Mouse (Mus musculus): ENCODE data around the gene Scube1. TPM values are rescaled to one million over a fixed set of nuclear protein-coding genes. Genes with fewer than 3 reads are reported as not detected.
A peak's percentile ranks its signal among the peaks of the same experiment; 100 is the strongest.

Scube1 gene
- polyA plus RNA-seq, 1 experiment from 2014 or later = 23.6 TPM

DNA sequence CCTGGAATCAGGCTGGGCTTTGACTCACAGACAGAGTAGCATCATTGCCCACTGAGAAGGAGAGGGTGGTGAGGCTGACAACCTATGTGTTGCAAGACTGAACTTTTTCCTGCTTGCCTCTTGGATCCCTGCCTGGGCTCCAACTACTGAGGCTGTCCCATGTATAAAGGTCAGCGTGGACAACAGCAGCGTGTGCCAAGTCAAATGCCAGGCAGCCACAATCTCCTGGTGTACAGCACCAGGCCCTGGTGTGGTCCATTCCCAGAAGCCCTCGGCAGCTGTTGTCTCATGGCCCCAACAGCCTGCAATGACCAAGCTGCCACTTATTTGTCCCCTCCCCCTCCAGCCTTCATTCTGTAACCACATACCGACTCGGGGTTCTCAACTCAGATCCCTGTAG is 153.2 kb downstream of the Scube1 start:
- no peak for ATAC-seq
- H3K4me1 ChIP-seq (replicated peaks; ENCODE audit: control insufficient read depth, insufficient read depth, low read length) = no peaks in the 10 kb centered on the region
- H3K4me3 ChIP-seq (replicated peaks; ENCODE audit: low read length) = no peak overlapping the region
- no peaks in the 10 kb centered on the region for H3K9me3 ChIP-seq (ENCODE audit: control insufficient read depth, low read length)
- no peak overlapping the region for H3K27ac ChIP-seq (ENCODE audit: low read length)
- WGBS = 89% methylated on average over 5 of the region's 5 CpGs
- H3K9ac ChIP-seq (replicated peaks; ENCODE audit: low read depth, low read length) = no peak overlapping the region
- H3K27me3 ChIP-seq (replicated peaks; ENCODE audit: control insufficient read depth, insufficient read depth, low read length) = no peaks in the 10 kb centered on the region
- H3K4me2 ChIP-seq (ENCODE audit: low read length) = no peak overlapping the region
- H3K36me3 ChIP-seq (ENCODE audit: control insufficient read depth, insufficient read depth) = peaks cover 6% of the 10 kb centered on the region; the same call in 1 of the 2 replicates

DNA sequence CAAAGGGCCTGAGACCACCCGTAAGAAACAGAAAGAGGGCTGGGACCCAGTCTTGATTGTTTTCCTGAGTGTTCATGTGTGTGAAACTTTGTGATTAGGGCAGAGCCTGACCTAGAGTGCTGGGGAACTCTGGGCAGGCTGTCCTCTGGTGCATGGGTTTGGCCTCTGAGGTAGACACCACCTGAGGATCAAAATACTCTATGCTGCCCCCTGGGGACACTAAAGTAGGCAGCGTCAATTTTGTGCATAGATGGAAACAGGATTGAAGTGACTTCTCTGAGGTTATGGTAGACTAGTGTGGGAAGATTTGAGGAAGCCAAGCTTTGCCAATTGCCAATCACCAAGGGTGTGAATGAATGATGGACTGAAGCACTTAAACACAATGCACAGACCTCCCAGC is 154.2 kb downstream of the Scube1 start:
- no peaks in the 10 kb centered on the region for H3K27me3 ChIP-seq (replicated peaks; ENCODE audit: control insufficient read depth, insufficient read depth, low read length)

DNA sequence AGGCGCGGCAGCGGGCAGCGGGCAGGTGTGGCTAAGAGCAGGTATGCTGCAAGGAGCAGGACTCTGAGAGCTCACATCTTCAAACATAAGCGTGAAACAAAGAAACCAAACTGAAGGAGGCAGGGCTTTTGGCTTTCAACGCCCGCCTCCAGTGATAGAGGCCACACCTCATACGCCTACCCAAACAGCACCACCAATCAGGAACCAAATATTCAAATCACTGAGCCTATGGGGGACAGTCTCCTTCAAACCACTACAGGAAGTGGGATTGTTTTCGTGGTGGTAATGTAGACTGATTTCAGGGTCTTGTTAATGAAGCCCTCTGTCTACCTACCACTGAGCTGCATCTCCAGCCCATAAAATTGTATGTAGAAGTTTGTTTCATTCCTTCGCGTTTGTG is 155.1 kb downstream of the Scube1 start:
- no peaks in the 10 kb centered on the region for H3K36me3 ChIP-seq (ENCODE audit: control insufficient read depth, insufficient read depth)
- whole genome bisulfite sequencing = 69% methylated on average over 11 of the region's 11 CpGs
- no peaks in the 10 kb centered on the region for H3K4me1 ChIP-seq (replicated peaks; ENCODE audit: control insufficient read depth, insufficient read depth, low read length)
- no peak overlapping the region for H3K4me3 ChIP-seq (replicated peaks; ENCODE audit: low read length)
- H3K4me2 ChIP-seq (ENCODE audit: low read length) = no peak overlapping the region
- no peak overlapping the region for H3K9ac ChIP-seq (replicated peaks; ENCODE audit: low read depth, low read length)
- H3K9me3 ChIP-seq (ENCODE audit: control insufficient read depth, low read length) = no peaks in the 10 kb centered on the region
- peaks cover 2% of the 10 kb centered on the region; the same call in 1 of the 2 replicates for H3K27me3 ChIP-seq (replicated peaks; ENCODE audit: control insufficient read depth, insufficient read depth, low read length)
- no peak for ATAC-seq
- H3K27ac ChIP-seq (ENCODE audit: low read length) = no peak overlapping the region

More for the DNA sequence above, 154.2 kb downstream of the Scube1 start:
- H3K4me2 ChIP-seq (ENCODE audit: low read length) = no peak overlapping the region
- WGBS = 70% methylated on average over 2 of the region's 2 CpGs
- no peaks in the 10 kb centered on the region for H3K9me3 ChIP-seq (ENCODE audit: control insufficient read depth, low read length)
- no peak overlapping the region for H3K27ac ChIP-seq (ENCODE audit: low read length)
- no peak for ATAC-seq
- no peaks in the 10 kb centered on the region for H3K4me1 ChIP-seq (replicated peaks; ENCODE audit: control insufficient read depth, insufficient read depth, low read length)
- H3K9ac ChIP-seq (replicated peaks; ENCODE audit: low read depth, low read length) = no peak overlapping the region
- H3K4me3 ChIP-seq (replicated peaks; ENCODE audit: low read length) = no peak overlapping the region
- peaks cover under 1% of the 10 kb centered on the region; the same call in 1 of the 2 replicates for H3K36me3 ChIP-seq (ENCODE audit: control insufficient read depth, insufficient read depth)

DNA sequence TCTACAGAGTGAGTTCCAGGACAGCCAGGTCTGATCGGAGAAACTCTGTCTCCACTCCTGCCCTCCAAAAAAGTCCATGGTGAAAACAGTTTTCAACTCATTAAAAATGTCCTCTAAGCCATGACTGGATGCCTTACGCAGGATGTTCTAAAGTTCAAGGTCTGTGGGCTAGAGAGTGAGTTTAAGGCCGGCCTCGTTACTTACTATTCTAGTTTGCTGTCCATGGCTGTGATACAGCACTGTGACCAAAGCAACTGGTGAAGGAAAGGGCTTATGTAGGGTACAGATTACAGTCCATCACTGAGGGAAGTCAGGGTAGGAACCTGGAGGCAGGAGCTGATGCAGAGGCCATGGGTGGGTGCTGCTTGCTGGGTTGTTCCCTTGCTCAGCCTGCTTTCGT is 156.3 kb downstream of the Scube1 start:
- 91% methylated on average over 5 of the region's 5 CpGs for WGBS
- Histone ChIP-seq H3K4me3 (replicated peaks; ENCODE audit: low read length) (no peak overlapping the region), H3K9me3 (ENCODE audit: control insufficient read depth, low read length) (no peaks in the 10 kb centered on the region), H3K27me3 (replicated peaks; ENCODE audit: control insufficient read depth, insufficient read depth, low read length) (peaks cover 2% of the 10 kb centered on the region; the same call in 1 of the 2 replicates), H3K27ac (ENCODE audit: low read length) (no peak overlapping the region), H3K4me1 (replicated peaks; ENCODE audit: control insufficient read depth, insufficient read depth, low read length) (peaks cover 10% of the 10 kb centered on the region), H3K4me2 (ENCODE audit: low read length) (no peak overlapping the region), H3K36me3 (ENCODE audit: control insufficient read depth, insufficient read depth) (no peaks in the 10 kb centered on the region), H3K9ac (replicated peaks; ENCODE audit: low read depth, low read length) (no peak overlapping the region)
- no peak for ATAC-seq

DNA sequence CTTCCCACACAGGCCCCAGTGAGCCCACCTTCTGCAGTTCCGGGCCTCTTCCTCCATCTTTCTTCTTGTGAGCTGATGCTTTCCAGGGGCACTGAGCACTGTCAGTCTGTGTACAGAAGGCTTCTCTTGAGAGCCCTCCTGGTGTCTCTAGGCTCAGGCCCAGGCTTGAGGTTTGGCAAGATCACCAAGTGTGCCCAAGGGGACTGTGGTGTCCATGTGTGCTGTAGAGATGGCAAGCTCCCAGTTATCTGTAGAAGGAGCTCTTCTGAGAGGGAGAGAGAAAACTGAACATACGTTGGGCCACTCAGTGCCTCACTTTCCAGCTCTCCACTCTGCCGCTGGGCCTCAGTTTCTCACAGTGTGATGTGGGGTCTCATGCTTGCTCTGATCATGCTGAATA is 157.1 kb downstream of the Scube1 start:
- ATAC-seq = no peak
- H3K9ac ChIP-seq (replicated peaks; ENCODE audit: low read depth, low read length) = no peak overlapping the region
- H3K27me3 ChIP-seq (replicated peaks; ENCODE audit: control insufficient read depth, insufficient read depth, low read length) = peaks cover 2% of the 10 kb centered on the region; the same call in 1 of the 2 replicates
- peaks cover 18% of the 10 kb centered on the region for H3K4me1 ChIP-seq (replicated peaks; ENCODE audit: control insufficient read depth, insufficient read depth, low read length)
- no peaks in the 10 kb centered on the region for H3K9me3 ChIP-seq (ENCODE audit: control insufficient read depth, low read length)
- H3K4me3 ChIP-seq (replicated peaks; ENCODE audit: low read length) = no peak overlapping the region
- no peak overlapping the region for H3K4me2 ChIP-seq (ENCODE audit: low read length)
- 84% methylated on average over 3 of the region's 3 CpGs for WGBS
- H3K27ac ChIP-seq (ENCODE audit: low read length) = no peak overlapping the region
- H3K36me3 ChIP-seq (ENCODE audit: control insufficient read depth, insufficient read depth) = no peaks in the 10 kb centered on the region

DNA sequence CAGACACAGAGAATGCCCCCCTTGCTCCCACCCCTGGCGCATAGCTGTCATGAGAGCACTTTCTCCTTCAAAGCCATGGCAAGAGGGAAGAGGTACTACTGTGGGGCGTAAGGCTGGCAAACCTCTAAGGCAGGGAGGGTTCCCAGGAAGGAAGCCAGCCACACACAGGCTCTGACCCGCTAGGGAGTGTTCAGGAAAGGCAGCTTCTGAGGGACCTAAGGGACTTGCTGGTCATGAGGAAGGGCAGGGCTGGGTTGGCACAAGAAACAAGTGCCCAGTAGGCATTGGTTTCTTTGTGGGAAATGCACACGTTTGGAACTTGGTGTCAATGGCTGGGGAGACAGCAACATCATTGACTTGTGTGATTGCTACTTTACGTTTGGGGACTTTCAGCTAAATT is 158.8 kb downstream of the Scube1 start:
- Histone ChIP-seq H3K9me3 (ENCODE audit: control insufficient read depth, low read length) (no peaks in the 10 kb centered on the region), H3K4me1 (replicated peaks; ENCODE audit: control insufficient read depth, insufficient read depth, low read length) (peaks cover 20% of the 10 kb centered on the region), H3K4me2 (ENCODE audit: low read length) (no peak overlapping the region), H3K4me3 (replicated peaks; ENCODE audit: low read length) (no peak overlapping the region), H3K27ac (ENCODE audit: low read length) (no peak overlapping the region), H3K36me3 (ENCODE audit: control insufficient read depth, insufficient read depth) (no peaks in the 10 kb centered on the region), H3K27me3 (replicated peaks; ENCODE audit: control insufficient read depth, insufficient read depth, low read length) (peaks cover 2% of the 10 kb centered on the region; the same call in 1 of the 2 replicates), H3K9ac (replicated peaks; ENCODE audit: low read depth, low read length) (no peak overlapping the region)
- ATAC-seq = no peak
- WGBS = 73% methylated on average over 5 of the region's 5 CpGs

DNA sequence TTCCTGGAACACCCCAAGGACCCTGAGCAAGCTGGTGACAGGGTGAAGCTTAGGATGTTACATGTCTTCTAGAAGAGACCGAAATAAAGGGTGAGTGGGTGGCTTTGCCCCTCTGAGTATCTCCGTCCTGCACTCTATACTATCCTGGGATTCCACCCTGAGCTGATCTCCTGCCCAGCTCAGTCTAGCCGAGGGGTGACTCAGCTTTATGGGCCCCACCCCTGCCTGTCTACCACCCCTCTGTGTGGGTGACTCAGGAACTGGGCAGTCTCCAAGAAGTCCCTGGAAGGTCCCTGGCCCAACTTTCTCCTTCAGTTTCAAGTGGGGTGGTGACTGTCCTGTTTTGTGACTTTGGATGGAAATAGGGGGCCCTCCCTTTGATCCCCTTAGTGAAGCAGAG is 159.4 kb downstream of the Scube1 start:
- Histone ChIP-seq H3K9ac (replicated peaks; ENCODE audit: low read depth, low read length) (no peak overlapping the region), H3K27me3 (replicated peaks; ENCODE audit: control insufficient read depth, insufficient read depth, low read length) (peaks cover 2% of the 10 kb centered on the region; the same call in 1 of the 2 replicates), H3K36me3 (ENCODE audit: control insufficient read depth, insufficient read depth) (no peaks in the 10 kb centered on the region), H3K4me3 (replicated peaks; ENCODE audit: low read length) (no peak overlapping the region), H3K4me2 (ENCODE audit: low read length) (no peak overlapping the region), H3K27ac (ENCODE audit: low read length) (no peak overlapping the region), H3K9me3 (ENCODE audit: control insufficient read depth, low read length) (no peaks in the 10 kb centered on the region), H3K4me1 (replicated peaks; ENCODE audit: control insufficient read depth, insufficient read depth, low read length) (peaks cover 20% of the 10 kb centered on the region)
- ATAC-seq = no peak
- 86% methylated on average over 3 of the region's 3 CpGs for WGBS

DNA sequence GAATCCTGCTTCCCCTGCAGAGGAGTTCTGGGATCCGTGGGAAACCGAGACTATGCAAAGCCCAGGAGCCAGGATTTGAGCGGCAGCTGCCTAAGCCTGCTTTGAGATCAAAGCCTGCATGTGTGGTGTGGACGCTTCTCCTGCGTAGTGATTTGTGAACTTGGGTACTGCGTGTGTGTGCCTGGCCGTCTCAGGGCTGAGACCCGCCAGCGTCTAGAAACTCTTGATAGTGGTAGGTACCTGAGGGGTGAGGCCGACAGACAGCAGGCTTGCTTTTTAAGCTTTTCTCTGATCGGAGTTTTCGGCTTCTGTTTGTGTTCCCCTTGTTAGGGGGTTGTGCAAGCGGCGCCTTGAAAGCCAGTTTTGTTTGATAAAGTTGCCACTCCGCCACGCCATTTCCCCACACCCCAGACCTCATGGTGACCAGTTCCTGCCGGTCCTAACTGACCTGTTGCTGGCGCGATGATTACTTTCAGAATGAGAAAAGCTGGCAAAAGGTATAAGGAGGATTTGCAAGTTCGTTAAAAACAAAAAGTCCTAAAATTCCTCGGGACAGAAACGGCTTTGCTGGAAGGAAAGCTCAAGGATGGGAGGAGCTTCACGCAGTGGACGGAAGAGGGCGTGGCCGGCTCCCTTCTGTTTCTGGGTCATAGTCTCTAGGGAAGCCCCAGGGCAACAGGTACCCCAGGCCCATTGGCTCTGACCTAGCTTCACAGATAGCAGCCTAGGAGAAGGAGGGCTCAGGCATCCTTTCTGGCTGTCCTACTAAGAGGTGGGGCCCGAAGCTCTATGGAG is 160.8 kb downstream of the Scube1 start:
- peaks cover 2% of the 10 kb centered on the region; the same call in 1 of the 2 replicates for H3K27me3 ChIP-seq (replicated peaks; ENCODE audit: control insufficient read depth, insufficient read depth, low read length)
- H3K36me3 ChIP-seq (ENCODE audit: control insufficient read depth, insufficient read depth) = no peaks in the 10 kb centered on the region
- ATAC-seq = no peak
- no peak overlapping the region for H3K27ac ChIP-seq (ENCODE audit: low read length)
- WGBS = 2% methylated on average over 27 of the region's 27 CpGs
- peak overlapping the region; percentile 67 for H3K4me2 ChIP-seq (ENCODE audit: low read length)
- peak overlapping the region; percentile 26 for H3K4me3 ChIP-seq (replicated peaks; ENCODE audit: low read length)
- H3K4me1 ChIP-seq (replicated peaks; ENCODE audit: control insufficient read depth, insufficient read depth, low read length) = peaks cover 20% of the 10 kb centered on the region
- no peaks in the 10 kb centered on the region for H3K9me3 ChIP-seq (ENCODE audit: control insufficient read depth, low read length)
- peak overlapping the region; percentile 28 for H3K9ac ChIP-seq (replicated peaks; ENCODE audit: low read depth, low read length)

DNA sequence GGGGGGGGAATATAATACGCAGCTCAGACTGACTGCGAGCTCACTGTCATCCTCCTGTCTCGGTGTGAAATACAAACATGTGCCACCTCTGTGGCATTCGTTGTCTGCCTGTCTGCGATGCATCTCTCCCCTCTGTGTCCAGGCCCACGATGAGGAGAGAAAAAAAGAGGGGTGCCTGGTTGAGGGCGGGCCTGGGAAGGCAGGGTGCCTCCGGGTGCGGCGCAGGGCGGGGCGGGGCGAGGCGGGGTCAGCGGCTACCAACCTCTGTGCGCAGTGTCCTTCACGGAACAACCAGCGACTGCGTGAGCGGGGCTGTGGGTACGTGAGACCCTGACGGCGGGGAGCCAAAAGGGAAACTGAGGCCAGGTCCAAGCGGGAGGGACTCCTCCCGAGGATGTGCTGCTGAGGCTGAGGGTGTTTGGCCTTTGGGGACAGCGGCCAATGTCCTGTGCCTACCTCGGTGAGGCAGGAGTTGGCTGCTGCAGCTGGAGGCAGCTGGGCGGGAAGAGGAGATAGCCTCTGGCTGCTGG is 161.4 kb downstream of the Scube1 start, which contains the start of the genes Tspo and Mcat:
Tspo (plus strand) TSS at position 266 of the 530 bp plus-strand sequence.
Mcat (minus strand) TSS at position 461 of the 530 bp plus-strand sequence.
- Histone ChIP-seq H3K27ac (ENCODE audit: low read length) (no peak within 1 kb of the TSS), H3K36me3 (ENCODE audit: control insufficient read depth, insufficient read depth) (no peaks in the 10 kb centered on the region), H3K4me2 (ENCODE audit: low read length) (peak within 1 kb of the TSS; percentile 67), H3K4me1 (replicated peaks; ENCODE audit: control insufficient read depth, insufficient read depth, low read length) (peaks cover 20% of the 10 kb centered on the region), H3K9ac (replicated peaks; ENCODE audit: low read depth, low read length) (peak within 1 kb of the TSS; percentile 36), H3K27me3 (replicated peaks; ENCODE audit: control insufficient read depth, insufficient read depth, low read length) (peaks cover 2% of the 10 kb centered on the region; the same call in 1 of the 2 replicates), H3K4me3 (replicated peaks; ENCODE audit: low read length) (peak within 1 kb of the TSS; percentile 26), H3K9me3 (ENCODE audit: control insufficient read depth, low read length) (no peaks in the 10 kb centered on the region)
- WGBS = under 1% methylated on average over 27 of the region's 28 CpGs
- peak; percentile 36; the same call in 1 of the 2 replicates for ATAC-seq

Measured in forebrain, embryonic 16.5 days (tissue).